Mouse (Mus musculus) Muller cell, postnatal 12 days (primary cell): ENCODE measurements at regions not wholly inside any gene's neighbourhood (a gene's known extent, or its start where the extent isn't known, plus 50 kb on each side); places are given as distances from the start of the nearest gene placed in this dataset.

Experiments
- DNase-seq: peaks from one replicate; pipeline ENCODE4 v3.0.0-alpha.2; 2015; ENCODE audit errors: inconsistent ontology term

GRCm38 (mm10) chr4:39926021-39926591, 216.8 kb upstream of the Aco1 start:
- DNase-seq, result no peak

- no peak for DNase-seq
Observed at GRCm38 (mm10) chr4:39926594-39926993, 216.3 kb upstream of the Aco1 start.

DNA sequence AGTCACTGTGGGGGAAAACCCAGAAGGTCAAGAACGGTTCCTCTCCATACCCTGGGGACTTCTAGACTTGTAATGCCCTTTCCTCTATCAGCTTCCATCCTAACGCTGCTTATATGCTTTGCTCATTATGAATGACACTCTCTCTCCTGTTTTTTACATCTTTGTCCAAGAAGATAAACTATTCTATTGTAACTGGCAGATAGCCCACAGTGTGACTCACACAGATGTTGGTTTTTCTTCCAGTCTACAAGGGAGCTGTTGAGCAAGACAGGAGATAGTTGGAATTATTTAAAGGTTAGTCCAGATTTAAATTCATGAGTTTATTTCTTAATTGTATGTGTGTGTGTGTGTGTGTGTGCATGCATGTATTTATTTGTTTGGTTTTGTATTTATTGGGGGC, 214.4 kb upstream of the Aco1 start:
- DNase-seq, result peak; percentile 40

GRCm38 (mm10) chr4:39934025-39934708, 208.7 kb upstream of the Aco1 start:
- DNase-seq, result no peak

DNA sequence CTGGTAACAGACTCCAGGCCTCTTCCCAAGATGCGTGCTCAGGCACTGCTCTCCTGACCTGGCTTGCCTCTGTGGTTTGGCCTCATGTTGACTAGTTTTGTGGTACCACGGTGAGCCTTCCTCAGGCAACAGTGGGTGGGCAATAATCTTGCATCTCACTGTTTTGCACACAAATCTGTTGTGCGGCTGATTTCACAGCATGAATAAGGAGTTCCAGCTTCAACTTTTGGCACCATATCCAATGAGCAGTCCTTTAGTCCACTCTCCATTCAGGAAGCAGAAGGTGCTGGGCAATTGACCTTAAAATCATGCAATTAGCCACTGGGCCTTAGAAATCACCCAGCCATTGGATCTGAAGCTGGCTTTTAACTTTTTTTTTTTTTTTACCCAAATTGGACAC, 184.2 kb upstream of the Aco1 start:
- peak; percentile 42 for DNase-seq

DNA sequence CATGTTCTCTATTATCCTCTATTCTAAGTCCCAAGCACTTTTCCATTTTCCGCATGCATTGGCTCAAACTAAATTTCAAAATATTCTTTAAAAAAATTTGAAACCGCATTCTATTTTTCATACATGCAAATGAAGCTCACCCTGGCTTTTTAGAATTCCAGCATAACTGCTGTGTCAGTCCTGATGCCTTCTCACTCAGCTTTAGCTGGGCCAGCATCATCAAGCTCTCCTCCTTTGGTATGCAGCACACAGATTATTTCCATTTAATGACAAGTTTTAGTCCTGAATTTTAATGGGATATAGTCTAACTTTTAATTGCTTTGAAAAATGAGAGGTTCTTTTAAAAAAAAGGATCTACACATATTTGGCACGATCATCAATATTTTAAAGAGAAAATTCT, 174.9 kb upstream of the Aco1 start:
- DNase-seq, result no peak

DNA sequence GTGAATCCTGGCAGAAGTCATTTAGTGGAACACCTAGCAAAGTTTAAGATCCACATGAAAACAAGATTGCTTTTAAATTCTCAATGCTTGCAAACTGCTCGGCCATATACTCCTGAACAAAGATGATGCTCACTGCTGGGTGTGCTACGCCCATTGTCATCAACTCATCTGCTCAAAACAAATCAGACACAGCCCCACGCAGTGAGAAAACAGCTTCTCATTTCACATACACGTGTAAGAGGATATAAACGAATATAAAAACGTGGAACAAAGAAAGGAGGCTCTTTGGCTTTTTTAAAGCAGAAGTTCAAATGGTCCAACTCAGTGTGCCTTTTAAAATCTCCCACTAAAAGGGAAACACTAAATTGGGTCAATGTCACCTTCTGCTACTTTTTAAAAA, 151.5 kb upstream of the Aco1 start:
- DNase-seq, result no peak

GRCm38 (mm10) chr4:39991851-39992250, 151.0 kb upstream of the Aco1 start:
- no peak for DNase-seq

DNA sequence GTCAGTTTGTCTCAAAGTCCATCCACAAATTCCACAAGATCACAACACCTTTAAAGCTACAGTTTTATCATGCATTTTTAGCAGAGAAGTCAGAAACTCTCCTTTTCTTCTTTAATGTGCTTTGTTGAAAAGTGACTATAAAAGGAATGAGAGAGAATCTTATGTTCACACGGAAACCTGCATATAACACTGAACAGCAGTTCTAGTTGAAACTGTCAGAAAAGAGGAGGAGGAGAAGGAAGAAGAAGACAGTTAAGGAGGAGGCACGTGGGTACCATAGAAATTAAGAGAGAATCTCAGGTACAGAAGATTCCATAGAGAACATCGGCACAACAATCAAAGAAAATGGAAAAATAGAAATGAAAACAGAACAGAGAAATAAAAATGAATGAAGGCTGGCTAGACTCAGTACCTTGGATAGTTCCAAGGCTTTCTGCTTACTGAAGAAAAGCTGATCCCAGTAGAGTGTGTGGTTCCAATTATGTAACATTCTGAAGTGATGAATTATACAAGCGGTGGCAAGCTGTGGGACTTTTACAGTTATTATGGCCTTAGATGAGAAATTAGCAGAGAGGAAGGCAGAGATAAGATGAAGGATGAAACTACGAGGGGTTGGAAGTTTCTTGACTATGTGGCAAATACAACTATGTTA, 144.0 kb upstream of the Aco1 start:
- DNase-seq, result no peak

DNA sequence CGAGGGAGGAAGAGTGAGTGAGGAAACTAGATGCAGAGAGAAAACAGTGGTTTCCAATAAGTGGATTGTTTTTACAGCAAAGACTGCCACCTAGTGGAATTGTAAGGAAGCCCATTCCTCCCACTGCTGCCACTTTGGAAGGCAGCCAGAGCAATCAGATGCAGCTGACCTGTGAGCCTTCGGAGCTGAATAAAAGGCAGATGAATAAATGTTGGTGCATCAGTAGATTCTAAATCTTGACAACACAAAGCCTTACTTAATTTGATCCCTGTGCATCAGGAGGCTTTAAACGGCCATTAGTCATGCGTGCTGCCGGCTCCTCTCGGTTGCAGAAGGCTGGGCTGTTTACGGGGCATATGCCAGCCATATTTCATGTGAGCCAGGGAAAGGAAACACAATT, 128.2 kb upstream of the Aco1 start:
- DNase-seq, result peak; percentile 73

- DNase-seq, result no peak
Observed at GRCm38 (mm10) chr4:40016856-40017255, 126.0 kb upstream of the Aco1 start.

DNA sequence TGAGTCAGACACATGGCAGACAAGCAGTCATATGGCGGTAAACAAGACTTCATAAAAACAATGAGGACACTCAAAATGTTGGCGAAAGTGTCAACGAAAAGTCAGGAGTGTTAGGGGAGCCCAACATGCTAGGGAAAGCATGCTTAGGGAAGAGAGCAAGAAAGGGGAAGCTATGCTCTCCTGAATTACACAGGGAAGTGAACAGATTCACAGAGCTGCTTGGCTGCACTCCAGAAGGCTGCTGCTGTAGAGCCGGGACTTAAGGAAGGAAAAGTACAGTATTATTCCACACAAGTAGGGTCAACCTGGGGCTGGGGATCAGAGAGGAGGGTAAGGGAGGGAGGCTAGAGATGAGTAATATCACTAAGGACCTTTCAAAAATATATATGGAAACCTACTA, 124.7 kb upstream of the Aco1 start:
- DNase-seq, result no peak

DNA sequence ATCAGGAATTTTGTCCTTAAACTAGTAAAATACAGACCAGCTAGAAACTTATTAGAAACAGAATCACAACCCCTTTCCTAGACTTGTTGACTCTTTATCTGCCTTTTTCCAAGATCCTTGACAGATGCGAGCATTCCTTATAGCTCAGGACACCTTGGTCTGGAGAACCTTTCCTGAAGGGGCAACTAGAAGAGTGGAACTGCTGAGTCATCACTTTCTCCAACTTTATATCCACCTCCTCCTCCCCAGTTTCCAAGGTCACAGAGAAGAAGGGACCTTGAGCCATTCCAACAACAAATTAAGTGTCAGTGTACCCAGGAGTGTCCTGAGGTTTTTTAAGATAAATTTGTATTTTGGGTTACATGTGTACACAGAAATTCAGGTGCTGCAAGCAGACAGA, 111.5 kb upstream of the Aco1 start:
- DNase-seq, result no peak

DNA sequence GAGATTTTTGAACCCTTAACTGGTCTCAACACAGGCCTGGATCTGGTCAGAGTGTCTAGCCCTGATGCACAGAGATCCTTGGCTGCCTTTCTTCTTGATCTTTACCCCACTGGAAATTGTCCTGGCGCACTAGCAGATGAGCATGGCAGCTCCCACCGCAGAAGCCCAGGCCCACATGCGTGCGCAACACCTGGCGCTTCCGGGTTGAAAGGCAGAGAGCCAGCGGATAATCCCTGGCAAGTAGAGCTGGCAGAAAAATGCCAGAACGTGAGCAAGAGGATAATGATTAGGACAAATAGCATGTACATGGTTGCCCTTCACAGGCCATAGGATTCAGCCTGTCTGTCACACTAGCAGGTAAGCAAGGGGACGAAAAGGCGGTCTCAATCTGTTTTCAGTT, 95.0 kb upstream of the Aco1 start:
- DNase-seq, result no peak

- DNase-seq, result no peak
Observed at GRCm38 (mm10) chr4:40049086-40049485, 93.8 kb upstream of the Aco1 start.

- no peak for DNase-seq
Observed at GRCm38 (mm10) chr4:40051848-40052247, 91.0 kb upstream of the Aco1 start.

- no peak for DNase-seq
Observed at GRCm38 (mm10) chr4:40053391-40053790, 89.5 kb upstream of the Aco1 start.

DNA sequence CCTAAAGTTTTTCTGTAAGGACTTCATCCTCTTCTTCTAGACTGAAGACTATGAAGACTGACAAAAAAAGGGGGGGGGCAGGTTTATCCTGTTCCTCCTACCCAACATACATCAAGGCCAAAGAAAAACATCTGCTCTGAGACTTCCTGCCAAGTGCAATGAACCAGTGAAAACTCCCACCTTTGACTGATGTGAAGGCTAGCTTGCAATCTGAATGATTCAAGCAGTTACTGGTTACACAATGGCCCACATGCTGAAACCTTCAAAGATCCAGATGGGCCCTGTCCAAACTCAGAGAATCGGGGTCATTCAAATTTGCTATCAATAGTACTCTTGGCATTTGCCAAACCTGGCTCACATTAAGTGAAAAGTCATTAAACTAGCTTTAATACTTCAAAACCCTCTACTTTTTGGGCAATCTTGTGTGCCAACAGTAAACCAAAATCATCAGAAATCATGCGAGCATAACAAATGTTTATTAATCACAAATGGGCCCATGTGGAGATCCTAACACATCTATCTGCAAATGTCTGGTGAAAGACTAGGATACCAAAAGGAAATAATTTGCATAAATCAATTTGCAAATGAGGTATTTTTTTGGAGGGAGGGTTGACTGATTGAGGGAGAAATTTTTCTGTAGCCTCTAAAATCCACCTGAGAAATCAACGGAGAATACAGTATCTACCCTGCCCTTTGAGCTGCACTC, 79.0 kb upstream of the Aco1 start:
- DNase-seq, result peak; percentile 62

DNA sequence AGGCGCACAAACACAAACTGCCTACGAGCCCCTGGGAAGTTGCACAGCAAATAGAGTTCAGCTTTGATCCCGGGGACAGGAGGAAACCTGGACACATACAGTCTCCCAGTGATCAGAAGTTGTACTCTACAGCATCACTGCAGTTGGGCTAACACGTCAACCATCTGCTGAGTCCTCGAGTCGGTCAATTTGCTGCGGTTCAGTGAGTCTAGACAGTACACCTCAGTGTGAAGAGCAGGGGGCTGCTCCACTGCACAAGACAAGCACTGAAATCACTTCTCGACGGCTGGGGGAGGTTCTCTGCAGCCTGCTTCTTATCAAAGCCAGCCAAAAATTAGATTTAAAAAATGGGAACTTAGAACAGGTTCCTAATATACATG, 78.4 kb upstream of the Aco1 start:
- DNase-seq, result peak; percentile 79

- DNase-seq, result peak; percentile 20
Observed at GRCm38 (mm10) chr4:40070959-40071634, 71.8 kb upstream of the Aco1 start.

DNA sequence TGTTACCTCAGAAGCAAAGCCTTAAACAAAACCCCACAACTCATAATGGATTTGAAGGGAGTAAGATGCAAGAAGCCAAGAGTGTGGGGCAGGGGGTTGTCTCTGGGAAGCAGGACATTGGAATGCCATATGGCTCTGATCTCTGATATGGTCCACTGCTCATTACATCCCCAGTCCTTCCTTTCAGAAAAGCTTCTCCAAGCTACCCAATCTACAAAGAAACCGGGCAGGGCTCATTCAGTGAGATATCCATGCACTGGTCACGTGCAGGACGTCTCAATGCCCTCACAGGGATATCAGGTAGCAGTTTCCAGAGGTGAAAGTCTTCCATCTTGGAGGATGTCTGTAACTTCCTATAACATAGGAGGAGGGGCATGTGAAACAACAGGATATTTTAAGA, 61.8 kb upstream of the Aco1 start:
- DNase-seq, result no peak

DNA sequence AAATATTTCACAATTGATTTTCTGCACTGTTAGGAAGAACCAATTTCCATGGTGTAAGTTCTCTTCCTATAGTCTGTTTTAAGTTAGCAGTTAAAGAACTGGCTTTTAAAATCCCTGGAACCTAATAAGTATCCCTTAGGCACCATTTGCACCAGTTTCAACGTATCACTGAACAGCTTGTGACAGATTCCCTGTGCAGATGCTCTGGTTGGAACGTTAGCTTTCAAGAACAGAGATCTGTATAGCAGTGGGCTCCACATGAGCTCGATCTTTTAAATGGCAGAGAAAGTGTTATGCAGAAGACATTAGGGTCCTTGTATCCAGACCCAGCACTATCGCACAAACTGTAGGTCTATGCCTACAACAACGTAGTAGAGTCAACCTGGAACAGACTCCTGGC, 52.6 kb upstream of the Aco1 start:
- DNase-seq, result no peak
